Mouse (Mus musculus): ENCODE data around the gene Hivep3.

- TF ChIP-seq POLR2A (IDR thresholded peaks at IDR 0.05; ENCODE audit: borderline replicate concordance, extremely low read depth, low read depth, low read length) (no peak), CTCF (IDR thresholded peaks at IDR 0.05; ENCODE audit: insufficient read depth, low read length) (no peak)
Measured at GRCm38 (mm10) chr4:119775913-119776312, 42.3 kb downstream of the Hivep3 start.

Data from lung, adult 2 months (tissue).